Mouse (Mus musculus) hindbrain, embryonic 10.5 days (tissue): ENCODE results near the gene Ndufb10. TPM values are rescaled to one million over a fixed set of nuclear protein-coding genes. Genes with fewer than 3 reads are reported as not detected.

Experiments used
- DNase-seq: peaks from one replicate; pipeline ENCODE4 v3.0.0-alpha.2; 2017; ENCODE audit warnings: low spot score
- H3K27ac ChIP-seq: fragments of 300-500 bp; sonication (generic); 2 replicates; pipeline ENCODE4 v1.5.1; 2016; ENCODE audit warnings: mild to moderate bottlenecking, moderate library complexity
- H3K27me3 ChIP-seq: fragments of 300-500 bp; sonication (generic); 2 replicates; pipeline ENCODE4 v1.6.1; 2016; ENCODE audit warnings: mild to moderate bottlenecking; ENCODE audit not compliant: poor library complexity, insufficient read depth, severe bottlenecking
- H3K36me3 ChIP-seq: fragments of 300-500 bp; sonication (generic); 2 replicates; pipeline ENCODE4 v1.6.1; 2016; ENCODE audit warnings: mild to moderate bottlenecking, moderate library complexity
- H3K4me1 ChIP-seq: fragments of 300-500 bp; sonication (generic); replicated peaks from 2 replicates; pipeline ENCODE4 v1.6.1; 2016; ENCODE audit warnings: mild to moderate bottlenecking
- H3K4me3 ChIP-seq: fragments of 300-500 bp; sonication (generic); 2 replicates; pipeline ENCODE4 v1.5.1; 2016; ENCODE audit warnings: mild to moderate bottlenecking, moderate library complexity
- H3K9me3 ChIP-seq: fragments of 300-500 bp; sonication (generic); 2 replicates; pipeline ENCODE4 v1.6.1; 2016; ENCODE audit warnings: mild to moderate bottlenecking, moderate library complexity
- WGBS: fragments of 180-500 bp; shearing (Covaris S2); methylation state at CpG from one replicate; pipeline ENCODE4 v1.1.7; 2016; 5-methylcytosine and 5-hydroxymethylcytosine counted together
- polyA plus RNA-seq: library from polyadenylated mRNA; unstranded; fragments of >200 nt; fragmentation: Nextera tagmentation; extraction: Ambion mirVana; gene quantifications from 2 replicates; pipeline ENCODE4 v1.2.1, GENCODE M21; 2016

Gene Ndufb10
- polyA plus RNA-seq, 1 experiment from 2014 or later: 240 TPM

DNA sequence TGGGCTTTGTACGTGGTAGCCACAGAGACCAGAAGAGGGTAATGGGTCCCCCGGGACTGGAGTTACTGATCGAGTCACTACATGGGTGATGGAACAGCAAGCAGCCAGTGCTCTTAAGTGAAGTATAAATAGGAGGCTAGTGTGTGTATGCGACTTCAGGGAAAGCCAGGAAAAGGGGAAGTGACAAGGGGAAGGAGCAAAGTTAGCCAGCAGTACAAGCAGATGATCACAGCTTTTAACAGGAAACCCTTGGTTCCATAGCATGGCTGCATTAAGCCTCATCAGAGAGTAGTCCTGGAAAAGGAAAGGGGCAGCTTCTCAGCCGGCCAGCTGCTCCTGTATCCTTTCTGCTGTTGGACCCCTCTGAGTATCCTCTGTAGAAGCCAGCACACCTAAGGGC lies 31.9 kb downstream of the Ndufb10 start:
- H3K27ac ChIP-seq: no peak overlapping the region
- H3K27me3 ChIP-seq: peaks cover 53% of the 10 kb centered on the region
- peaks cover 43% of the 10 kb centered on the region for H3K4me1 ChIP-seq
- no peak for DNase-seq
- H3K36me3 ChIP-seq: peaks cover 23% of the 10 kb centered on the region
- WGBS: 87% methylated on average over 5 of the region's 5 CpGs
- no peaks in the 10 kb centered on the region for H3K9me3 ChIP-seq
- no peak overlapping the region for H3K4me3 ChIP-seq

DNA sequence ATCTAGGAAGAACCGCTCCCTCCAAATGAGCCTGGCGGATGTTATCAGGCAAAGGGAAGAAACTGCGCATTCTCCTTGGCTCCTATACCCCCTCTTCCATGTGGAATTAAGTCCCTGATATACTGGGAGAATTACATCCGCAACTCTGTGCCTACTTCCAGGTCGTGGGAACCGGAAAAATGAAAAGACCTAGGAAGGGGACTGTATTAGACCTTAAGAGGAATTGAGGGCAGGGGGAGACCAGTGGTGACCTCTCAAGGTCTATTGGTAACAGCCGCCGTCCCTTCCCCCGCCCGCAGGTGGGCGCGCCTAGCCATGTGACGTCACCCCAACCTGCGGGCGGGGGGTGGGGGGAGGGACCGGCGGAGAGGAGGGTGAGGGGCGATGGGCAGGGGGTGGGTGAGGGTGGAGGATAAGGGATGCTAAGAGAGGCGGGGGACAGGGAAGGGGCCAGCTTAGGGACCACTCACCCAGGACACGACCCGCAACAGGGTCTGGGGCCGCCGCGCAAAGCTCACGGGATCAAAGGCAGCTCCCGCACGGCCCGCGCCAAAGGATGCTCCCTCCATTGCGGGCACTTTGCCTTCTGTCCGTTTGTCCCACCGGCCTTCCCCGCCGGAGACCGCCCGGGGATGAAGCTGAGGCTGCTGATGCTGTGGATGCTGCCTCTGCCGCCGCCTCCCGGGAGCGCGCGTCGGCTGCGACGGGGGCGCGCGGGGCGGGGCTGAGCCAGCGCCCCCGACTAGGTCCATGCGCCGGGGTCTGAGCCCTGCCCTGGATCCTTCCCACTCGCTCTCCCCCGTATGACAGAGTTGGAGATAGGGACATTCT lies 34.8 kb downstream of the Ndufb10 start, which contains the start of gene Syngr3:
Syngr3 (minus strand) TSS at position 705 of the 831 bp plus-strand sequence.
- H3K27me3 ChIP-seq: peaks cover 64% of the 10 kb centered on the region
- H3K27ac ChIP-seq: peak within 1 kb of the TSS; percentile 81
- peak within 1 kb of the TSS; percentile 79 for H3K4me3 ChIP-seq
- peak; percentile 33 for DNase-seq
- WGBS: under 1% methylated on average over 55 of the region's 55 CpGs
- H3K4me1 ChIP-seq: peaks cover 36% of the 10 kb centered on the region
- no peaks in the 10 kb centered on the region for H3K9me3 ChIP-seq
- H3K36me3 ChIP-seq: peaks cover 23% of the 10 kb centered on the region

DNA sequence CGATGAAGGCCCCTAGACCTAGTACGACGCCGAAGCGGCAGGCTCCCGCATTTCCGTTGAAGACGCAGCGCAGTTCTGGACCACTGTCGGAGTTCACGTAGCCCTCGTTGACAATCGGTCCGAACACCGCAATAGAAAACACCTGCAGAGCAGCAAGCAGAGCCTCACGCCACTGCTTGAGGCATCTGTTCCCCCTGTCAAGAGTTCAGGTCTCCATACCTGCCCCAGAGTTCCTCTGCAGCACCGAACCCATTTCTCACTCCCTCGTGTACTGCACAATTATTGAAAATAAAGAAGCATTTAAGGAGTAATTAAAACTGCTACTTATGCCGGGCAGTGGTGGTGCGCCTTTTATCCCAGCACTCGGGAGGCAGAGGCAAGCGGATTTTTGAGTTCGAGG lies 36.7 kb downstream of the Ndufb10 start:
- peaks cover 31% of the 10 kb centered on the region for H3K4me1 ChIP-seq
- 20% methylated on average over 23 of the region's 23 CpGs for WGBS
- peaks cover 8% of the 10 kb centered on the region for H3K36me3 ChIP-seq
- DNase-seq: no peak
- H3K9me3 ChIP-seq: no peaks in the 10 kb centered on the region
- H3K4me3 ChIP-seq: peak overlapping the region; percentile 46
- H3K27ac ChIP-seq: peak overlapping the region; percentile 24; the same call in 1 of the 2 replicates
- H3K27me3 ChIP-seq: peaks cover 63% of the 10 kb centered on the region

DNA sequence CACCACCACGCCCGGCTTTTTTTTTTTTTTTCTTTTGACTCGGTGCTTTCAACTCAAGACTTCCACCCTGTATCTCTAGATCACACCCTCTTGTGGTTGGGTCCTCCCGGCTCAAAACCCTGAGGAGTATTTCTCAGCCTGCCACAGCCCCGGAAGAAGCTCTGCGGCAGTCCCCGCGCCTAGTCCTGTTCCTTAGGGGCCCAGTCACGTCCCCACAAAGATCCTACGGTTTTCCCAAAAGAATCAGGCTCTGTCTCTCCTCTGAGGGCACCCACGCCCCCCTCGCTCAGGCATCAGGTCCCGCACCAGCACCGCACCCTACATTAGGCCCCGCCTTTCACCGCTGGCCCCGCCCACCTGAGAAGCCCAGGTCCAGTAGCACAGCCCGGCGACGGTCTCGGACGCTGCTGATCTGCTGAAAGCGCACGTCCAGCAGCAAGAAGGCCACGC lies 37.1 kb downstream of the Ndufb10 start:
- 2% methylated on average over 25 of the region's 25 CpGs for WGBS
- peaks cover 8% of the 10 kb centered on the region for H3K36me3 ChIP-seq
- peak overlapping the region; percentile 24; the same call in 1 of the 2 replicates for H3K27ac ChIP-seq
- peak; percentile 61 for DNase-seq
- peaks cover 58% of the 10 kb centered on the region for H3K27me3 ChIP-seq
- no peaks in the 10 kb centered on the region for H3K9me3 ChIP-seq
- H3K4me3 ChIP-seq: peak overlapping the region; percentile 46
- H3K4me1 ChIP-seq: peaks cover 31% of the 10 kb centered on the region

DNA sequence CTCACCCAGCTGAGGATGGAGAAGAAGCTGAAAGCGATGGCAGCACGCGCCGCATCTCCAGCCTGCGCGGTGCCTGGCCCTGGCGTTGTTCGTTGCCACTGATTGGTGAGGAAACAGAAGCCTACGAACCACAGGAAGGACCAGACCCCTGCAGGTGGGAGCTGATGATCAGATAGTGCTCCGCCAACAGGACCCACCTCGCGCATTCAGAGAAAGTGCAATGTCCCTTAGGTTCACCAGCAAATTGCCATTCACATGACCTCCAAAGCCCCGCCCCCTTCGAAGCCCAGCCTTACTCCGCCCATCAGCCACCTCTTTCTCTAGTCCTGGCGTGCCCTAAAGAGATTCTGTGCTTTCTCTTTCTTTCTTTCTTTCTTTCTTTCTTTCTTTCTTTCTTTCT lies 37.8 kb downstream of the Ndufb10 start:
- DNase-seq: peak; percentile 49
- H3K4me1 ChIP-seq: peaks cover 31% of the 10 kb centered on the region
- 26% methylated on average over 16 of the region's 16 CpGs for WGBS
- no peaks in the 10 kb centered on the region for H3K9me3 ChIP-seq
- H3K27me3 ChIP-seq: peaks cover 52% of the 10 kb centered on the region
- peaks cover 11% of the 10 kb centered on the region for H3K36me3 ChIP-seq
- H3K27ac ChIP-seq: no peak overlapping the region
- H3K4me3 ChIP-seq: peak overlapping the region; percentile 31

DNA sequence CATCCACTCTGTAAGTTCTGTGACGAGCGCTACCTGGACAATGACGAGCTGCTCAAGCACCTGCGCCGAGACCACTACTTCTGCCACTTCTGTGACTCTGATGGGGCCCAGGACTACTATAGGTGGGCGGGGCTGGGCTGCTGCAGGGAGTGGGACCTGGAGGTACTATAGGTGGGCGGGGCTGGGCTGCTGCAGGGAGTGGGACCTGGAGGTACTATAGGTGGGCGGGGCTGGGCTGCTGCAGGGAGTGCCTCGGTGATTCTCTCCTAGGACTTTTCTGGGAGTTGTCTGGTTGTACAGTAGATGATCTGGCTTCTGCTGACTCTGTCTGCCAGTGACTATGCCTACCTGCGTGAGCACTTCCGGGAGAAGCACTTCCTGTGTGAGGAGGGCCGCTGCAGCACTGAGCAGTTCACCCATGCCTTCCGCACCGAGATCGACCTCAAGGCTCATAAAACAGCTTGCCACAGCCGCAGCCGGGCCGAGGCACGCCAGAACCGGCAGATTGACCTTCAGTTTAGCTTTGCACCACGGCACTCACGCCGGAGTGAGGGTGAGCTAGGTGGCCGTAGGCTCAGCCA lies 46.7 kb downstream of the Ndufb10 start:
- no peaks in the 10 kb centered on the region for H3K9me3 ChIP-seq
- H3K27ac ChIP-seq: no peak overlapping the region
- DNase-seq: no peak
- no peak overlapping the region for H3K4me3 ChIP-seq
- H3K27me3 ChIP-seq: no peaks in the 10 kb centered on the region
- H3K36me3 ChIP-seq: peaks cover 66% of the 10 kb centered on the region
- 94% methylated on average over 24 of the region's 24 CpGs for WGBS
- peaks cover 11% of the 10 kb centered on the region for H3K4me1 ChIP-seq

DNA sequence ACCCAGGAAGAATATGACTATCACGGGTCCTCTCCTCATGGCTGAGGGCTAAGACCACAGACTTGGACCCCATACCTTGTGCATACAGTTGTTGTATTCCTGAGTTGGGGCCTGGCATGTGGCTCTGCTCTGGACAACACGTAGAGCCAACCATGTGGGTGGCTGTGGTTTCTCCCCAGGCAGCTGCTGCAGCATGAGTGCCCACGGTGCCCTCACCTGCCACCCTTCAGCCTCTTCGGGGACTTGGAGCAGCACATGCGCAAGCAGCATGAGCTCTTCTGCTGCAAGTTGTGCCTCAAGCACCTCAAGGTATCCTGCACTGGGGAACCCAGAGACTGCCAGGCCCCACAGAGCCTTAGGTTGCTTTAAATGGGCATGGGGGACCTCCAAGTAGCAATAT lies 47.4 kb downstream of the Ndufb10 start:
- Histone ChIP-seq H3K36me3 (peaks cover 59% of the 10 kb centered on the region), H3K4me1 (peaks cover 18% of the 10 kb centered on the region), H3K27me3 (no peaks in the 10 kb centered on the region), H3K27ac (no peak overlapping the region), H3K9me3 (no peaks in the 10 kb centered on the region), H3K4me3 (no peak overlapping the region)
- 96% methylated on average over 5 of the region's 5 CpGs for WGBS
- no peak for DNase-seq

DNA sequence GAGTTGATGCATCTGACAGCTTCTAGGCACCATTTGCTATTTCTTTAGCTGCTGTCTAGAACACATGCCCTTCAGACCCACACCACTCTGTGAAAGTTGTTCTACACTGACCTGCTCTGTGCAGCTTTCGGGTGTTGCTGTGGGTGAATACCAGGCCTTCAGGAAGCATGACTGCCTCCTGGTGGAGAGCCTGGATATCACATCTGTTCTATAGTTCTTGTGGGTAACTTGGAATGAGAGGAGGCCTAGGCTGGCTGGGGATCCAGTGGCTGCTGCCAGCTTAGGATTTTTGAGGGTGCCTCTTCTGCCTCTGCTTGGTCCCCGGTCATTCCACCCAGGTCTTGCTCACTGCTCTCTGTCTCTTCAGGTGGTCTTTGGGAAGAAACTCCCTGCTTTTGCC lies 48.1 kb downstream of the Ndufb10 start:
- Histone ChIP-seq H3K4me3 (no peak overlapping the region), H3K36me3 (peaks cover 52% of the 10 kb centered on the region), H3K9me3 (no peaks in the 10 kb centered on the region), H3K27me3 (no peaks in the 10 kb centered on the region), H3K4me1 (peaks cover 25% of the 10 kb centered on the region), H3K27ac (no peak overlapping the region)
- DNase-seq: peak; percentile 73
- WGBS: 59% methylated on average over 2 of the region's 2 CpGs

DNA sequence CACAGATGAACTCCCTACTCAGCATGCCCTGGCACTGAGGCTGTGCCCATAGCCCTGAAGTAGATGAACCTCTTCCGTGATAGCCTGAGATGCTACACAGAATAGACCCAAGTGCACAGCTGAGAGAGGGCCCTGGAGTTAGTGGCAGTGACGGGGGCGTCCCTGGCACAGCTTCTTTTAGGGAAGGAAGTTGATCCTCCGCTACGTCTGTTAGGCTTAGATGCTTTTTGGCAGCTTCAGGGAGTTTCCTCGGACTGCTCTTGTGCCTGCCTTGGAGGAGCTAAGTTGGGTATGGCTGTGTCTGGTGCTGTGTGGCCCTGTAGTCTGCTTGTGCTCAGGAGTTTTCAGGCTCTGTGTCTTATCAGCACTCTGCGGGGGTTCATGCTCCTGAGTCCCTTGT lies 50.0 kb downstream of the Ndufb10 start:
- Histone ChIP-seq H3K4me1 (peaks cover 40% of the 10 kb centered on the region), H3K9me3 (no peaks in the 10 kb centered on the region), H3K4me3 (no peak overlapping the region), H3K27me3 (no peaks in the 10 kb centered on the region), H3K36me3 (peaks cover 33% of the 10 kb centered on the region), H3K27ac (no peak overlapping the region)
- WGBS: 86% methylated on average over 7 of the region's 7 CpGs
- no peak for DNase-seq

DNA sequence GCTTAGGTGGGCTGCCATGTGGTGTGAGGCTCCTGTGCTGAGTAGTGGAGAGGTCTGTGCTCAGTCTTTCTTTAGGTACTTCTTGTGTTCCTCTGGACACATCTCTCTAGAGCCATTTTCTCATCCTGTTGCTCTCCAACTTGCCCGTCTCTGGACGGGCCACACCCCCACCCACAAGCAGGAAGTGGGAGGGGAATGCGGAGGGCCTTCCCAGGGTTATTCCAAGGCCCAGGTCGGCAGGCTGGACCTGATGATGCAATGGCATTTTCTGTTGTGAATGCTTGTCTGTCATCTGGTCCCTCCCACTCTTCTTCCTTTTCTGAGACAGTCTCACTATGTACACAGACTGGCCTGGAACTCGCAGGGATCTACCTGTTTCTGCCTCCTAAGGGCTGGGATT lies 52.1 kb downstream of the Ndufb10 start:
- no peak for DNase-seq
- peaks cover 47% of the 10 kb centered on the region for H3K4me1 ChIP-seq
- no peak overlapping the region for H3K27ac ChIP-seq
- no peaks in the 10 kb centered on the region for H3K27me3 ChIP-seq
- H3K9me3 ChIP-seq: no peaks in the 10 kb centered on the region
- H3K36me3 ChIP-seq: peaks cover 12% of the 10 kb centered on the region
- peak overlapping the region; percentile 100; the same call in 1 of the 2 replicates for H3K4me3 ChIP-seq
- 34% methylated on average over 5 of the region's 5 CpGs for WGBS

Other genes starting within 250 kb of the Ndufb10 start
- gene Mlst8, start 245.4 kb downstream of the Ndufb10 start, polyA plus RNA-seq: 35.1 and 36.0 TPM in 2 replicates
- 6.8 and 10.2 TPM in 2 replicates for gene Caskin1, start 235.9 kb downstream of the Ndufb10 start, polyA plus RNA-seq
- 93.6 and 96.4 TPM in 2 replicates for gene Traf7, start 196.5 kb downstream of the Ndufb10 start, polyA plus RNA-seq
- gene Rab26, start 190.3 kb downstream of the Ndufb10 start, polyA plus RNA-seq: 1.8 and 3.0 TPM in 2 replicates
- gene Pkd1, start 174.6 kb downstream of the Ndufb10 start, polyA plus RNA-seq: 11.9 and 21.7 TPM in 2 replicates
- gene Tsc2, start 91.8 kb downstream of the Ndufb10 start, polyA plus RNA-seq: 64.1 and 86.9 TPM in 2 replicates
- gene Nthl1, start 91.8 kb downstream of the Ndufb10 start, polyA plus RNA-seq: 19.9 and 27.1 TPM in 2 replicates
- gene Slc9a3r2, start 74.2 kb downstream of the Ndufb10 start, polyA plus RNA-seq: 34.2 and 39.2 TPM in 2 replicates
- gene Npw, start 66.0 kb downstream of the Ndufb10 start, polyA plus RNA-seq: not detected in 2 replicates
- 26.2 and 28.6 TPM in 2 replicates for gene Zfp598, start 54.8 kb downstream of the Ndufb10 start, polyA plus RNA-seq
- 9.2 and 15.1 TPM in 2 replicates for gene Syngr3, start 34.5 kb downstream of the Ndufb10 start, polyA plus RNA-seq
- 49.7 and 50.9 TPM in 2 replicates for gene Gfer, start 28.3 kb downstream of the Ndufb10 start, polyA plus RNA-seq
- gene Noxo1, start 28.2 kb downstream of the Ndufb10 start, polyA plus RNA-seq: 1.5 and 1.8 TPM in 2 replicates
- 133 and 140 TPM in 2 replicates for gene Tbl3, start 16.8 kb downstream of the Ndufb10 start, polyA plus RNA-seq
- gene Rnf151, start 6.4 kb downstream of the Ndufb10 start, polyA plus RNA-seq: 0.22 TPM in 2 replicates
- 1,403 and 1,781 TPM in 2 replicates for gene Rps2, start 6.4 kb downstream of the Ndufb10 start, polyA plus RNA-seq
- not detected in 2 replicates for gene Rpl3l, start 3.3 kb upstream of the Ndufb10 start, polyA plus RNA-seq
- gene Msrb1, start 12.2 kb upstream of the Ndufb10 start, polyA plus RNA-seq: 21.4 and 23.4 TPM in 2 replicates
- gene Hs3st6, start 28.5 kb upstream of the Ndufb10 start, polyA plus RNA-seq: 1.5 and 2.0 TPM in 2 replicates
- gene Meiob, start 79.8 kb upstream of the Ndufb10 start, polyA plus RNA-seq: 0.10 TPM in 1 of 2 replicates, not detected in the other
- 30.7 and 34.3 TPM in 2 replicates for gene Hagh, start 115.7 kb upstream of the Ndufb10 start, polyA plus RNA-seq
- gene Fahd1, start 125.9 kb upstream of the Ndufb10 start, polyA plus RNA-seq: 18.4 and 20.7 TPM in 2 replicates
- 0.58 and 0.65 TPM in 2 replicates for gene Igfals, start 141.5 kb upstream of the Ndufb10 start, polyA plus RNA-seq
- gene Nubp2, start 161.9 kb upstream of the Ndufb10 start, polyA plus RNA-seq: 90.0 and 95.5 TPM in 2 replicates
- 48.9 and 53.4 TPM in 2 replicates for gene Spsb3, start 162.2 kb upstream of the Ndufb10 start, polyA plus RNA-seq
- 30.8 and 36.3 TPM in 2 replicates for gene Eme2, start 170.6 kb upstream of the Ndufb10 start, polyA plus RNA-seq
- 96.7 and 102 TPM in 2 replicates for gene Mrps34, start 170.6 kb upstream of the Ndufb10 start, polyA plus RNA-seq
- gene Nme3, start 172.0 kb upstream of the Ndufb10 start, polyA plus RNA-seq: 44.7 and 46.5 TPM in 2 replicates
- 51.4 and 61.7 TPM in 2 replicates for gene Mapk8ip3, start 212.5 kb upstream of the Ndufb10 start, polyA plus RNA-seq
- gene Jpt2, start 236.2 kb upstream of the Ndufb10 start, polyA plus RNA-seq: 358 and 426 TPM in 2 replicates